Mouse (Mus musculus) forebrain, embryonic 13.5 days (tissue): ENCODE results near the gene Cst9. TPM values are rescaled to one million over a fixed set of nuclear protein-coding genes. Genes with fewer than 3 reads are reported as not detected.

Experiments used
- ATAC-seq: fragments of 200-750 bp; cut with Nextera tagmentation; 2 replicates; pipeline ENCODE4 v1.8.0; 2017
- H3K27ac ChIP-seq: fragments of 300-500 bp; sonication (generic); 2 replicates; pipeline ENCODE4 v1.5.1; 2015; ENCODE audit warnings: inconsistent platforms, mild to moderate bottlenecking, moderate library complexity
- H3K27me3 ChIP-seq: fragments of 300-500 bp; sonication (generic); 2 replicates; pipeline ENCODE4 v1.6.1; 2015; ENCODE audit warnings: mild to moderate bottlenecking, inconsistent platforms
- H3K36me3 ChIP-seq: fragments of 300-500 bp; sonication (generic); 2 replicates; pipeline ENCODE4 v1.6.1; 2015; ENCODE audit warnings: mild to moderate bottlenecking, inconsistent platforms; ENCODE audit not compliant: poor library complexity, severe bottlenecking
- H3K4me1 ChIP-seq: fragments of 300-500 bp; sonication (generic); 2 replicates; pipeline ENCODE4 v1.6.1; 2015; ENCODE audit warnings: inconsistent platforms
- H3K4me2 ChIP-seq: fragments of 300-500 bp; sonication (generic); 2 replicates; pipeline ENCODE4 v1.6.1; 2015; ENCODE audit warnings: inconsistent platforms, mild to moderate bottlenecking, moderate library complexity
- H3K4me3 ChIP-seq: fragments of 300-500 bp; sonication (generic); 2 replicates; pipeline ENCODE4 v1.5.1; 2015; ENCODE audit warnings: mild to moderate bottlenecking, inconsistent platforms
- H3K9ac ChIP-seq: fragments of 300-500 bp; sonication (generic); 2 replicates; pipeline ENCODE4 v1.6.1; 2015; ENCODE audit warnings: mild to moderate bottlenecking, inconsistent platforms
- H3K9me3 ChIP-seq: fragments of 300-500 bp; sonication (generic); replicated peaks from 2 replicates; pipeline ENCODE4 v1.6.1; 2016; ENCODE audit warnings: inconsistent platforms
- polyA plus RNA-seq: library from polyadenylated mRNA; unstranded; fragments of >200 nt; fragmentation: Nextera tagmentation; extraction: Ambion mirVana; gene quantifications from 2 replicates; pipeline ENCODE4 v1.2.1, GENCODE M21; 2015

The Cst9 gene
- polyA plus RNA-seq, 1 experiment from 2014 or later: not detected

- H3K4me3 ChIP-seq: no peak overlapping the region
- no peaks in the 10 kb centered on the region for H3K27me3 ChIP-seq
- no peak overlapping the region for H3K4me2 ChIP-seq
- H3K9me3 ChIP-seq: no peaks in the 10 kb centered on the region; the same call in 1 of the 2 replicates
- no peak overlapping the region for H3K9ac ChIP-seq
- peaks cover 12% of the 10 kb centered on the region for H3K4me1 ChIP-seq
- H3K36me3 ChIP-seq: no peaks in the 10 kb centered on the region
- H3K27ac ChIP-seq: no peak overlapping the region
- no peak for ATAC-seq
These were observed 49.8 kb downstream of the Cst9 start for GRCm38 (mm10) chr2:148884738-148885137.

Other genes with a start within 250 kb of the Cst9 start
- 101 and 102 TPM in 2 replicates for gene Nxt1, start 162.5 kb upstream of the Cst9 start, polyA plus RNA-seq
- 19.9 and 20.6 TPM in 2 replicates for gene Gzf1, start 154.1 kb upstream of the Cst9 start, polyA plus RNA-seq
- 20.3 and 23.6 TPM in 2 replicates for gene Napb, start 102.7 kb upstream of the Cst9 start, polyA plus RNA-seq
- gene Cstl1, start 84.8 kb upstream of the Cst9 start, polyA plus RNA-seq: not detected in 2 replicates
- gene Cst11, start 63.6 kb upstream of the Cst9 start, polyA plus RNA-seq: not detected in 2 replicates
- not detected in 2 replicates for gene 8030411F24Rik, start 53.1 kb upstream of the Cst9 start, polyA plus RNA-seq
- gene Cst12, start 45.8 kb upstream of the Cst9 start, polyA plus RNA-seq: not detected in 2 replicates
- gene Cst8, start 36.4 kb upstream of the Cst9 start, polyA plus RNA-seq: not detected in 2 replicates
- gene Cst13, start 15.1 kb upstream of the Cst9 start, polyA plus RNA-seq: not detected in 2 replicates
- not detected in 2 replicates for gene 9230104L09Rik, start 29.9 kb downstream of the Cst9 start, polyA plus RNA-seq
- 414 and 419 TPM in 2 replicates for gene Cst3, start 40.5 kb downstream of the Cst9 start, polyA plus RNA-seq
- not detected in 2 replicates for gene Gm1330, start 168.1 kb downstream of the Cst9 start, polyA plus RNA-seq
- gene Gm10750, start 182.1 kb downstream of the Cst9 start, polyA plus RNA-seq: not detected in 2 replicates